Mouse (Mus musculus) brain, embryonic 18.5 days (tissue): ENCODE results near the gene Pknox2.

Experiments
- DNase-seq: peaks from one replicate; pipeline ENCODE4 v3.0.0-alpha.2; 2012; ENCODE audit warnings: low read depth, low spot score

The Pknox2 gene

DNA sequence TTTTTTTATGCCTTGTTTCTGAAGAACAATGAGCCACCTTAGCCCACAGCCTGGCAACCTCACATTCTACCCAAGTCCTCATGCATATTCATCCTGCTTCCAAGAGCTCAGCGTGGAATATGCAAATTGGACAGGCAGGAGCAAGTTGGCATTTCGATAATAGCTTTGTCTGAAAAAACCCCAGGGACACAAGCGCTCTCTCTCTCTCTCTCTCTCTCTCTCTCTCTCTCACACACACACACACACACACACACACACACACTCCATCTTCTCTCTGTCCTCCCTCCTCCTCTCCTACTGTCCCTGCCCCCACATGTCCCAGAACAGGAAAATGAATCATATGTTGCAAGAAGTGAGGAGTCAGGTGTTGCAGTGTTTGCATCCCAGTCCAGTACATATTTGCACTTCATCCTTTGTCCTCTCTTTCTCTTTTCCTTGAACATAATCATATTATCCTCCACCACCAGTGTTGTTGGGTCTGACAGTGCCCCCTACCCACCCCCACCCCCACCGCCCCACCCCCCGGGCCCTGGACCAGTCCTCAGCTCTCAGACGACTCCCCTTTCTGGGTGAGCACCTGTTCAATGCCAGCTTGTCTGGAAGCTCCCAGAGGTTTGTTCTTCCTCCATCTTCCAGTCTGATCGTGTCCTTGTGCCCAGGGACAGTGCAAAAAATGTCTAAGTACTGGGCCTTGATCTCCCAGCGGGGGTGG is 265.0 kb downstream of the Pknox2 start:
- DNase-seq, result peak; percentile 71

- no peak for DNase-seq
These were observed 265.6 kb downstream of the Pknox2 start for GRCm38 (mm10) chr9:36881615-36882014.

DNA sequence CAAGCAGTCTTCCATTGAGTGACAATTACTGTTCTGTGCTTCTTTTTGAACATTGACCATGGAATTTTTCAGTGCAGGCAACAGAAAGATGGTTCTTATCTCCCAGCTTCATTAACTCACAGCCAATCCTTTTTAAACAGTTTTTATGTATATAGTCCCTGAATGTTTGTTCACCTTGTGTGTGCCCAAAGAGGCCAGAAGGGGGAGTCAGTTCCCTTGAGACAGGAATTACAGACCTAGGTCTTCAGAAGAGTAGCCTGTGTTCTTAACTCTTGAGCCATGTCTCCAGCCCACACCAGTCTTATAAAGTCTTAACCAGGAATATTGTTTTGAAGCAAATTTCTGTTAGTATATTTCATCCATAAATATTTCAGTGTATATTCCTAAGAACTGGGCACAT is 270.4 kb downstream of the Pknox2 start:
- no peak for DNase-seq

DNA sequence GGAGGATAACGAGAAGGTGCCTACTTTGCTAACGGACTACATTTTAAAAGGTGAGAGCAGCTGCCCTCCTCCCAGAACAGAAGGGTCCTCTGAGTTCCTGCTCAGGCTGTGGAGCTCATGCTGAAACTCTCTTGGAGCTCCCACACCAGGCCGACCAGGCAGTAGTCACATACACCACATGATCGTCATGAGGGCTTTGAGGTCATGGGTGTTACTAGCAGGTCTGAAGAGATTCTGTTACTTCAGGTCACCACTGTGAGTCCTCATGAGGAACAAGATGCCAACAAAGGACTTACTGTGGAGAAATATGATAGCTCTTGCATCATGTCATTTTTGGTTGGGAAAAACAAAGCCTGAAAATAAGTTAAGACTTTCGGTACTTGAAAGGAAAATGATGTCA is 270.9 kb downstream of the Pknox2 start:
- DNase-seq, result no peak

DNA sequence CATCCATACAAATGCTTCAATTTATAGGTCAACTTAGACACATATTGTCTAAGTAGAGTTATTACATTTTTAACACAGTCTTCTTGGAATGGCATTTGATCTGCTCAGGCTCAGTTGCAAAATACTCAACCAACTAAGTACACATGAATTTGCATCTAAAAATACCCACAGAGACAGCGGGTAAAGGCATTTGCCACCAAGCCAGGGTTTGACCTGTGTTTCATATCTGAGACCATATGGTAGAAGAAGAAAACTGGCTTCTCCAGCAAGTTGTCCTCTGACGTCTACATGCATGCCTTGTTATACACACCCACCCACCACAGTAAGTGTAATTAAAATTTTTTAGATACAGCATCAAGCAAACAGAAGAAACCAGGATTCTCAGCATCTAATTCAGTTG is 273.4 kb downstream of the Pknox2 start:
- no peak for DNase-seq

DNA sequence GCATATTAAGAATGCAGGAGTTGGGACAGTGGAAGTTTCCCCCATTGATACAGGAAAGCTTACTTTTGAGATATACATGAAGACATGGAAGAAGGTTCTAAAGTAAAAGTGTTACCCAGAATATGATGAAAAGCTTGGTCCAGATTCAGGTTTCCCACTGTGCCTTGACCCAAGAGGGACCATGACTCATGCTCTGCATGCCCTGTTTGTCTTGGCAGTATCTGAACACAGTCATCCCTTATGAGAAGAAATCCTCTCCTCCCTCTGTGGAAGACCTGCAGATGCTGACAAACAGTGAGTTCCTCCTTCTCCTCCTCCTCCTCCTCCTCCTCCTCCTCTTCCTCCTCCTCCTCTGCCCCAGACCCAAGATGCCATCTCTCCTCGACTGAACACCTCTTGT is 276.9 kb downstream of the Pknox2 start:
- DNase-seq, result no peak

DNA sequence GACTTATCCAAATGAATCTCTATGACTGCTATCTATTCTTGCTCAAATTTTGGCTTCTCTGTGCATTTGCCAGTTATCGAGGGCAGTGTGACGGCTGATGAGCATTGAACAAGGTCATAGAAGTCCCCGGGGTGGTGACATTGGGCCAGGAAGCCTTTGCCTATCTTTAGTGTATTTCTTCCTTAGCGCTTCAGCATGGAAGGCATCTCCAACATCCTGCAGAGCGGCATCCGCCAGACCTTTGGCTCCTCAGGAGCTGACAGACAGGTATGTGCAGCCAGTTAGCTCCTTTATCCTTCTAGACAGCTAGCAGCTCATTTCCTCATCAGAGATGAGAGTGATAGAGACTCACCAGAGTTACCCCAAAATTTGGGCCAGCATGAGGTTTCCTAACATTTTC is 278.5 kb downstream of the Pknox2 start:
- no peak for DNase-seq

- no peak for DNase-seq
These were observed 282.1 kb downstream of the Pknox2 start for GRCm38 (mm10) chr9:36864862-36865813.

GRCm38 (mm10) chr9:36863694-36864093 is 283.5 kb downstream of the Pknox2 start:
- no peak for DNase-seq

- no peak for DNase-seq
These were observed 284.6 kb downstream of the Pknox2 start for GRCm38 (mm10) chr9:36862576-36862975.

GRCm38 (mm10) chr9:36858677-36859076 is 288.5 kb downstream of the Pknox2 start:
- no peak for DNase-seq

GRCm38 (mm10) chr9:36857476-36858117 is 289.6 kb downstream of the Pknox2 start:
- no peak for DNase-seq

DNA sequence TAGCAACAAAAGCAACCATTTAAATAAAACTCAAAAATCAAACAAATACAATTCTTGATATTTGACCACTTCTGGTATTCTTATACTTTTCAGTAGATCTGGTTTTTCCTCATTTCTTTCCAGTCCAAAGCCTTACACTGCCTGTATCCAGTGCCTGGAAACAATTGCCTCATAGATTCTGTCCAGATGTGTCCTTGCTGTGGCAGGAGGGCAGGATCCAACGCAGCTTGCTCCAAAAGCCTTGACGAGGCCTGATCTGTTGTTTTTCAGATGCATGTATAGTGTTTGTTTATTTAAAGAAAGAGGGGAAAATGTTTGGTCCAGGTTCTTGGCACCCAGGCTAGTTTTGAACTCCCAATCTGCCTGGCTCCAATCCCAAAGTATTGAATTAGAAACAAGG is 290.9 kb downstream of the Pknox2 start:
- no peak for DNase-seq

- DNase-seq, result no peak
These were observed 295.0 kb downstream of the Pknox2 start for GRCm38 (mm10) chr9:36852175-36852574.

- DNase-seq, result no peak
These were observed 297.1 kb downstream of the Pknox2 start for GRCm38 (mm10) chr9:36850091-36850490.

DNA sequence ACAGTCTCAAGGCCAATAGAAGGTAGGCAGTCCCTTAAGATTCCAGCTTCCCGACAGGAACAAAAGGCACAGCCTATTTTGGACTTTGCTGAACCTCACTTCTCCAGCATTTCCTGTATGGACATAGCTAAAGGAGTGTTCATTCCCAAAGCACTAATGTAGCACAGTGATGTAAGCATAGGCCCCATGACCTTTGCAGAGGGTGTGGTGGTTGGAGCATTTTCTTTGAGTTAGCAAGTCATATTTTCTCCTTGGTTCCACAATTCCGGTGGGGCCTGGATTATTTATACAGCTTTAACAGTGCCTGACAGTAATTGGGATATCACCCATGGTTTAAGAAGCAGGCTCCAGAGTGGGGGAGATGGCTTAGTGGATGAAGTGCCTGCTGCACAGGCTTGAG is 298.5 kb downstream of the Pknox2 start:
- no peak for DNase-seq

- no peak for DNase-seq
These were observed 300.9 kb downstream of the Pknox2 start for GRCm38 (mm10) chr9:36846346-36846745.
